Mouse (Mus musculus): Measurements from ENCODE around the gene Ltbr.

DNA sequence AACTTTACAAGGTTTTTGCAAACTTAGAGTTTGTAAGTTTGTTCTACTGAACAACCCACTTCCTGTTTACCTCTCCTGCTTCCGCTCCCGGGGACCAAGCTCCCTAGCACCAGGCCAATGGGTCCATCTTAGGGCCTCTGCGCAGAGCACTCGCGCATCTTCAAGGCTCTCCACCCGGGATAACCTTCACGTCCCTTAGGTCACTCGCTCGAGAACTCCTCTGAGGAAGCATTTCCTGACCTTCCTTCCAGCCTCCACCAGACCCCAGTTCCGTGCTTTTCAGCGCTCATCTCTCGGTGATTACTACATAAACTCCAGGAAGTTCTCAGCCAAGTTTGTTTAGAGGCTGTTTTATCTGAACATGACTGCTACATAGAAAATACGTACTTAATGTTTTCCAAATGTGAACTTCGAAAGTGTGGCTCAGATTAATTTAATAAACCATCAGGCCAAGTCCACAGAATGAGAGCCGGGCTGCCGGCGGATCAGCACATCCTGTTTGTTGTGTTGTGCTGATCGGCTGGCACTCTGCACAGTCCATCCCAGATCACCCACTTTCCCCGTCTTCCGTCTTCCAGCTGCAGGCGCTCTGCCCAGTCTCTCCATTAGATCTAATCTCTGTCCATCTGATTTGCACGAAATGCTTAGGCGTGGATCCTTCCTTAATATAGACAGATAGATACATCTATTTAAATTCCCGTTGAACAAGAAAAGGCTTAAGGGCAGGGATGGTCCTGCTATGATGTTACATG is 11.3 kb downstream of the Ltbr start:
- TF ChIP-seq CTCF (IDR thresholded peaks at IDR 0.05; ENCODE audit: borderline replicate concordance, insufficient read depth, low read length) (no peak), POLR2A (IDR thresholded peaks at IDR 0.05; ENCODE audit: low read depth, low read length) (no peak)
